Mouse (Mus musculus) CH12.LX (cell line): ENCODE data around the gene Paqr5. TPM values are rescaled to one million over a fixed set of nuclear protein-coding genes. Genes with fewer than 3 reads are reported as not detected.

Experiments
- DNase-seq: peaks from one replicate; pipeline ENCODE4 v3.0.0-alpha.2; 2013; ENCODE audit errors: extremely low read depth
- H3K27ac ChIP-seq: 2 replicates; pipeline ENCODE4 v1.5.1; 2012; ENCODE audit warnings: low read depth, mild to moderate bottlenecking, control low read depth, moderate library complexity; ENCODE audit not compliant: insufficient read depth
- H3K27me3 ChIP-seq: replicated peaks from 2 replicates; pipeline ENCODE3; 2012; ENCODE audit warnings: inconsistent platforms
- H3K36me3 ChIP-seq, 2 experiments: replicated peaks in 1 of 2; 2 replicates each; pipeline versions ENCODE3 to v1.6.1; 2012; ENCODE audit warnings: inconsistent platforms in 1 of 2, low read length in 1 of 2, mild to moderate bottlenecking in 1 of 2, mixed read lengths in 1 of 2, moderate library complexity in 1 of 2; ENCODE audit not compliant: control insufficient read depth in 1 of 2, insufficient read depth in 1 of 2
- H3K4me1 ChIP-seq, 2 experiments: 2 replicates each; pipeline ENCODE4 v1.6.1; 2012; ENCODE audit warnings: inconsistent platforms in 1 of 2, moderate library complexity in 1 of 2; ENCODE audit not compliant: insufficient read depth in 2 of 2, control insufficient read depth in 1 of 2
- H3K4me2 ChIP-seq: 2 replicates; pipeline ENCODE4 v1.6.1; 2012; ENCODE audit warnings: low read depth, mild to moderate bottlenecking, control low read depth; ENCODE audit not compliant: poor library complexity, insufficient read depth, severe bottlenecking
- H3K4me3 ChIP-seq, 3 experiments: fragments of 150-350 bp in 1 of 3; sonication (generic) in 1 of 3; replicated peaks in 1 of 3; 2 replicates each; pipeline versions ENCODE3 to v1.5.1; 2011 to 2012; ENCODE audit warnings: low read depth in 2 of 3, low read length in 2 of 3, mild to moderate bottlenecking in 2 of 3, moderate library complexity in 2 of 3, control low read depth in 1 of 3, improper control_type of control experiment in 1 of 3, inconsistent platforms in 1 of 3, mixed read lengths in 1 of 3; ENCODE audit not compliant: poor library complexity in 1 of 3
- H3K79me2 ChIP-seq: replicated peaks from 2 replicates; pipeline ENCODE4 v1.6.1; 2012; ENCODE audit warnings: mild to moderate bottlenecking, moderate library complexity; ENCODE audit not compliant: control insufficient read depth, poor library complexity, insufficient read depth, severe bottlenecking; ENCODE audit errors: extremely low read depth
- H3K9ac ChIP-seq: 2 replicates; pipeline ENCODE4 v1.6.1; 2012; ENCODE audit warnings: low read depth, mild to moderate bottlenecking, control low read depth, moderate library complexity; ENCODE audit not compliant: insufficient read depth
- H3K9me3 ChIP-seq: replicated peaks from 2 replicates; pipeline ENCODE3; 2012; ENCODE audit warnings: low read length, inconsistent platforms, mixed read lengths
- BHLHE40 ChIP-seq: IDR thresholded peaks from 2 replicates; pipeline ENCODE4 v1.6.1; 2011; ENCODE audit warnings: mild to moderate bottlenecking, low read depth, low read length, improper control_type of control experiment
- CHD2 ChIP-seq: IDR thresholded peaks from 2 replicates; pipeline ENCODE4 v1.6.1; 2011; ENCODE audit warnings: low read length, improper control_type of control experiment
- KAT2A ChIP-seq: IDR thresholded peaks from 2 replicates; pipeline ENCODE4 v1.6.1; 2012; ENCODE audit warnings: low read length, improper control_type of control experiment, inconsistent platforms; ENCODE audit not compliant: insufficient replicate concordance
- MEF2A ChIP-seq: IDR thresholded peaks from 2 replicates; pipeline ENCODE4 v1.6.1; 2014; ENCODE audit warnings: low read depth, mild to moderate bottlenecking, inconsistent platforms, low read length, improper control_type of control experiment, borderline replicate concordance
- MXI1 ChIP-seq: IDR thresholded peaks from 2 replicates; pipeline ENCODE4 v1.6.1; 2011; ENCODE audit warnings: mild to moderate bottlenecking, low read depth, low read length, improper control_type of control experiment
- POLR2A ChIP-seq: IDR thresholded peaks from 2 replicates; pipeline ENCODE4 v1.6.1; 2011; ENCODE audit warnings: low read depth, mild to moderate bottlenecking, improper control_type of control experiment, low read length
- POLR2AphosphoS2 ChIP-seq: IDR thresholded peaks from 2 replicates; pipeline ENCODE4 v1.6.1; 2011; ENCODE audit warnings: low read depth, low read length, improper control_type of control experiment
- RCOR1 ChIP-seq: conservative IDR thresholded peaks from 2 replicates; pipeline ENCODE4 v1.6.1; 2012; ENCODE audit warnings: low read depth, mild to moderate bottlenecking, inconsistent platforms, low read length, improper control_type of control experiment
- SIN3A ChIP-seq: IDR thresholded peaks from 2 replicates; pipeline ENCODE4 v1.6.1; 2012; ENCODE audit warnings: low read length, improper control_type of control experiment, inconsistent platforms
- ZMIZ1 ChIP-seq: IDR thresholded peaks from 2 replicates; pipeline ENCODE4 v1.6.1; 2012; ENCODE audit warnings: low read depth, mild to moderate bottlenecking, inconsistent platforms, low read length, improper control_type of control experiment
- ZNF384 ChIP-seq: IDR thresholded peaks from 2 replicates; pipeline ENCODE4 v1.6.1; 2012; ENCODE audit warnings: low read depth, low read length, improper control_type of control experiment, inconsistent platforms
- dilution Hi-C: fragments of 300-500 bp; cut with MboI; formaldehyde crosslinking; loops from 2 replicates; pipeline ENCODE4 v1.14.3; 2020; ENCODE audit warnings: low sequenced_read_pairs; ENCODE audit not compliant: extremely low pct_unique_long_range_greater_than_20kb, extremely low pct_ligation_motif_present
- in situ Hi-C: fragments of 300-500 bp; cut with MboI; formaldehyde crosslinking; loops from 3 replicates; pipeline ENCODE4 v1.14.3; 2019; ENCODE audit warnings: low sequenced_read_pairs, low pct_ligation_motif_present, low pct_unique_long_range_greater_than_20kb, mixed read lengths
- polyA plus RNA-seq: library from polyadenylated mRNA; unstranded; fragments of >175 nt; gene quantifications from 2 replicates; pipeline ENCODE4 v1.2.1, GENCODE M21; 2012; ENCODE audit warnings: low read depth; ENCODE audit not compliant: insufficient read length
- total RNA-seq, 2 experiments: library from RNA; depleted of rRNA; stranded (reverse); fragments of 300-350 nt in 1 of 2; fragments of >200 nt in 1 of 2; gene quantifications; 2 replicates each; pipeline ENCODE4 v1.2.3; 2012 to 2014

The Paqr5 gene
- total and polyA plus RNA-seq, 3 experiments, result 0.38 to 0.43 (median 0.39) TPM

DNA sequence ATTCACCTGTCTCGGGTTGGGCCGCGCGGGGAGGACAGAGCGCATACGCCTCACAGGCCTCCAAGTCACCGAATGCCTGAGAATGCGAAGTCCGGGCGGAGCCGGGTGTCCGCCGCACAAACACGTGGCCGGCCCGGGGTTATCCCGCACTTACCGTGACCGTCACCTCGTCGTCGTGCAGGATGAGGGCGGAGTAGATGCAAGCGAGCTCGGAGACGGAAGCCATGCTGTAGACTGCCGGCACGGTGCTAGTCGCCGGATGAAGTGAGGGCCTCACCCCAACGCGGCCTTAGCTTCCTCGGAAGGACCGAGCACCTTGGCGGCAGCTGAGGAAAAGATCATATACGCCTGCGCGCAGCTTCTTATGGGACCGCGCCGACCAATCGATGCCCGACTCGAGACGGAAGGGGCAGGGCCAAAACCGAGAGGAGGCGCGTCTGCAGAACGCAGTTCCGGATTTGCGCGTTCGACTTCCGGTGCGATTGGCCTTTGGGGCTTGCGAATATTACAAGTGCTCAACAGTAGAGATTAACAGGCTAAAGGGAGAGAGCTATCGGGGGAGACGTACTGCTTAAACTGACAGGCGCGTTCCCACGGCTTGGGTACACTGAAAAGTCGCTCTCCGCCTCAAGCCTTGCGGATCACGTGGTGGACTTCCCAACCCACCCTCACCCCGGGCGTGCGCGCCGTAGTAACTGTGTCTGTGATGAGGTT, 112.3 kb downstream of the Paqr5 start, which contains the start of gene Rplp1 (continued):
- TF ChIP-seq RCOR1 (peak; percentile 51; the same call in 1 of the 2 replicates), ZMIZ1 (peak; percentile 96), ZNF384 (no peak), MXI1 (peak; percentile 88), BHLHE40 (peak; percentile 30; the same call in 1 of the 2 replicates), MEF2A (peak; percentile 40)
- TF ChIP-seq, all 38 proteins: peak for 24

DNA sequence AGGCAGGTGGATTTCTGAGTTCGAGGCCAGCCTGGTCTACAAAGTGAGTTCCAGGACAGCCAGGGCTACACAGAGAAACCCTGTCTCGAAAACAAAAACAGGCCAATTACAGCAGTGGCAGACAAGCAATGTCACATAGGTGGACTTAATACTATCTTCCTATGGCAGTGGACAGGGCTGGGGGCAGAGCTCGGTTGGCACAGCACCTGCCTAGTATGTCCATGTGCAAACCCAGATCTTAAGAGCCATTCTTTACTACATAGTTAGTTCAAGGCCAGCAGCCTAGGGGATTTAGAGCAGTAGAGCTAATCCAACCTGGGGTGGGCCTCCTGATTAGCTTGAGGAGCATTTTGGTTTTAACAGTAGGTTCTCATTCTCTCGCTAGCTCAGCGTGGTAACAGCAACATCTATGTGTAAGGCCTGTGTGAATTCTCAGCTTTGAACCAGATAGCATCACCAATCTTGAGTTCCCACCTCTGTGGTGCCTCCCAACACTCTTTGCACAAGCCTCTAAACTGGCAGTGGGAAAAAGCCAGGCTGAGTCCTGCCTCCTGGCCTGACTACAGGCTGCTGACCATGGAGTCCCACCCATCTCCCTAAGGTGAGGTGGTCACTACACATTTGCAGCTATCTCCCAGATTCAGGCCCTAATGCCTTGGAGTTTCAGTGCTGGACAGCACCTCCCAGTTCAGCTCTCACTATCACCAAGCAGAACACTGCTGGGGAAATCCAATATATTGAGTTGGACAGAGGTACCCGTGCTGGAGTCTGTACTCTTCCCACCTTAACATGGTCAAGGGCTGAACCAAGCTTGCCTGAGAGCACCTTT, 115.1 kb downstream of the Paqr5 start:
- in situ Hi-C loops, result no loop called here
- TF ChIP-seq ZMIZ1 (peak; percentile 84), POLR2AphosphoS2 (peak; percentile 27; the same call in 1 of the 2 replicates), KAT2A (no peak), POLR2A (peak; percentile 46; the same call in 1 of the 2 replicates), SIN3A (no peak), CHD2 (peak; percentile 31; the same call in 1 of the 2 replicates)
- Histone ChIP-seq H3K79me2 (peaks cover 10% of the 10 kb centered on the region), H3K27me3 (no peaks in the 10 kb centered on the region), H3K4me2 (no peak overlapping the region), H3K4me3 (no peak overlapping the region), H3K9ac (no peak overlapping the region), H3K4me1 (peaks cover 9 to 30% of the 10 kb centered on the region in 2 experiments), H3K9me3 (no peaks in the 10 kb centered on the region), H3K36me3 (peaks cover 29 to 54% of the 10 kb centered on the region in 2 experiments), H3K27ac (no peak overlapping the region)
- DNase-seq, result no peak
- dilution Hi-C loops, result no loop called here

DNA sequence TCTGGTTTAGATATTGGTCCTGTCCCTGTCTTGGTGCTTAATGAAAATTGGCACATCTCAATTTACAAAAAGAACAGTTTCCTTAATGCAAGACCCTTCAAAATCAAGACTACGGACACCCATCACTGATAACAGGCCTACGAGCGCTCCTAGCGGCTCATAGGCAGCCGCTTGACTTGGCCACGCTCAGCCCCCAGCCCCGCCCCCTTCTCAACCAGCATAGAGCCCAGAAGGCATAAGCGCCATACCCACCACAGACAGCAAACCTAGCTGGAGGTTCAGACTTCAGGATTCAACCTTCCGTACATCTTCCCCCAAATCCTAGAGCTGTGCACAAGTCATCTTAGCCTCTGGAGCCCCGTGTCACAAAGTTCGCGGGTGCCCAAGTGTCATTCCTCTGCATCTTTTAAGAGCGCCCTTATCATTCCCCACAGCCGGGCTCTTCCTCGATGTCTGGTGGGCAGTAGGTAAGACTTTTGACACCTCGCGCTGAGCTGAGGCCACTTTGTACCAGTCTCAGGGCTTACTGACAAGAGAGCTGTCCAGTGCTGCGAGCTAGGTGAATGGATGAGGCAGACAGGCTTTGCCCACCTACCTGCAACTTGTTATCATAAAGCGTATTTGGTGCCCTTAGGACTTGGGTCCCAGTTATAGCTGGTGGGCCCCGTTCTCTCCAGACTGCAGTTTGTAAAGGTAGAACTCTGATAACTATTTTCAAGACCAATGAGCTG, 116.0 kb downstream of the Paqr5 start:
- H3K4me1 ChIP-seq, result peaks cover 9 to 30% of the 10 kb centered on the region in 2 experiments
- H3K4me3 ChIP-seq, result no peak overlapping the region
- peaks cover 28 to 50% of the 10 kb centered on the region in 2 experiments for H3K36me3 ChIP-seq
- no peak overlapping the region for H3K9ac ChIP-seq
- no peaks in the 10 kb centered on the region for H3K9me3 ChIP-seq
- no peak overlapping the region for H3K4me2 ChIP-seq
- peak; percentile 52 for DNase-seq
- dilution Hi-C loops, result no loop called here
- in situ Hi-C loops, result no loop called here
- no peaks in the 10 kb centered on the region for H3K27me3 ChIP-seq
- peaks cover 10% of the 10 kb centered on the region for H3K79me2 ChIP-seq
- no peak for TF ChIP-seq KAT2A
- peak; percentile 76; the same call in 1 of the 2 replicates for TF ChIP-seq CHD2
- TF ChIP-seq POLR2AphosphoS2, result peak; percentile 83; the same call in 1 of the 2 replicates
- no peak overlapping the region for H3K27ac ChIP-seq
